Mouse (Mus musculus) lung, adult 2 months (tissue): ENCODE results near the gene Mmrn2. TPM values are rescaled to one million over a fixed set of nuclear protein-coding genes. Genes with fewer than 3 reads are reported as not detected.
"Not testable (repeated sequence)": the region's sequence is repeated elsewhere in the genome, so short reads cannot be mapped to it uniquely, and the experiment has no call there.

Experiments
- DNase-seq: peaks from one replicate; pipeline ENCODE4 v3.0.0; 2022
- H3K4me1 ChIP-seq: fragments of 200-500 bp; 2 replicates; pipeline ENCODE4 v1.6.1; 2011; ENCODE audit warnings: low read length; ENCODE audit not compliant: control insufficient read depth, insufficient read depth
- H3K4me3 ChIP-seq: fragments of 200-500 bp; replicated peaks from 2 replicates; pipeline ENCODE3; 2011; ENCODE audit warnings: low read depth, mild to moderate bottlenecking, control low read depth, low read length; ENCODE audit errors: extremely low read depth
- CTCF ChIP-seq: fragments of 200-500 bp; IDR thresholded peaks from 2 replicates; pipeline ENCODE4 v1.5.1; 2011; ENCODE audit warnings: mild to moderate bottlenecking, low read length, control low read depth; ENCODE audit not compliant: insufficient read depth
- POLR2A ChIP-seq: fragments of 200-500 bp; IDR thresholded peaks from 2 replicates; pipeline ENCODE4 v1.6.1; 2011; ENCODE audit warnings: low read depth, mild to moderate bottlenecking, control low read depth, low read length, borderline replicate concordance; ENCODE audit errors: extremely low read depth
- WGBS: fragments of 180-500 bp; shearing (Covaris S2); methylation state at CpG from one replicate; pipeline ENCODE4 v1.1.7; 2018; 5-methylcytosine and 5-hydroxymethylcytosine counted together
- polyA plus RNA-seq: library from polyadenylated mRNA; depleted of rRNA; stranded (reverse); fragments of >200 nt; gene quantifications from 2 replicates; pipeline ENCODE4 v1.2.3, GENCODE M21; 2012

The Mmrn2 gene
- polyA plus RNA-seq, 1 experiment = 22.2 TPM

DNA sequence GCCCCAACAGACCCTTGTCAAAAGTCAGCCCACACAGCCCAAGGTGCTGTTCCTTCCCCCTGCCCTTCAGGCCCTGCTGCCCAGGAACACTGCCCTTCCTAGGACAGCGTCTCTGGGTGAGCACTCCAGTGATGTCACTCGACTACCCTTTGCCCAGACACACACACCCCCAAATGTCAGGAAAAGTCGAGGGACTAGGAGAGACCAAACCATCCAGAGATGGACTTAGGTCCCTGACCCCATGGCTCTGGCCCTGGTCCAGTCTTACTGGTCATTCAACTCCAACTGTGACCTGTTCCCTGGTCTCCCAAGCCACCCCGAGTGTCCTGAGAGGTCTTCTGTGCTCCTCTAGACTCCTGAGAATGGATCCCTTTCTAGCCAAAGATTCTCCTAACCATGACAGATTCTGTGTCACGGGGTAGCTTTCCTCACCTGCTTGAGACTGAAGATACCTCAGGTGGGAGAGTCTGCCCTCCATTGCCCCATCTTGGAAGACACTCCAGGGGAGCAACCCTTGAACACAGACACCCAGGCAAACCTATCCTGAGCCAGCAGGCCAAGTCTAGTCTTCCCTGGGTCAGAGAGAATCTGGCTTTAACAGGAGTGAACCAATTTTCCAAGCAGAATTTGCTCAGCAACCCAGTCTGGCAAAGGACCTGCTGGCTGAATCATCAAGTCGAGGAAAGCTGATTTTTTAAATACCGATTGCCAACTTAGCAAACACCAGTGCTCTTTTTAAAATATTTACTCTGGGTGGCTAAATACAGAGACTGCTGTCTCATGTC lies 17.4 kb upstream of the Mmrn2 start:
- TF ChIP-seq POLR2A = no peak
- TF ChIP-seq CTCF = no peak
- 61% methylated on average over 7 of the region's 7 CpGs for WGBS
- no peak overlapping the region for H3K4me3 ChIP-seq
- 0 out of 2 replicates have a peak, but pooled peaks cover 2% of the 10 kb centered on the region for H3K4me1 ChIP-seq
- no peak for DNase-seq

DNA sequence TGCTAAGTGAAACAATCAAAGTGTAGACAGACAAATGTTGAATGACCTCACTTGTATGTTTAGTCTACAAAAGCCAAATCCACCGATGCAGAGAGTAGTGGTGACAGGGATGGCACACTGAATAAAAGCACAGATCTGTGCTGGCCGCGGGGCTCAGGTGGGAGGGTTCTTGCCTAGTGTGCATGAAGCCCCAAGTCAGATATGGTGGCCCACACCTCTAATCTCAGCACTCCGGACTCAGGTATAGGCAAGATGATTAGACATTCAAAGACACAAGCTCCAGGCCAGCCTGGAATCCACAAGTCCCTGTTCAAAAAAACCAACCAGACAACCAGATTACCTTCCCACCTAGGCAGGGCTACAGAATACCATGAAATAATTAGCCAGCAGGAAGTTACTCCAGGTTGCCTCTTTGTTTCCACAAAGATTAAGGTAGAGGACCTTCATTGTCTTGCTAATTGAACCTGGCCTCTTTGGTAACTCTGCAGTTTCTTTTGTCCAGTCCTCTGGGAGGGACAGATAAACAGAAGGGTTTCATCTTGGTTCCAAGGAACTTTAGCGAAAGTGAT lies 15.5 kb upstream of the Mmrn2 start:
- no peak for TF ChIP-seq POLR2A
- TF ChIP-seq CTCF = no peak
- 0 out of 2 replicates have a peak, but pooled peaks cover 3% of the 10 kb centered on the region for H3K4me1 ChIP-seq
- DNase-seq = no peak
- H3K4me3 ChIP-seq = no peak overlapping the region
- WGBS = 48% methylated on average over 5 of the region's 5 CpGs

DNA sequence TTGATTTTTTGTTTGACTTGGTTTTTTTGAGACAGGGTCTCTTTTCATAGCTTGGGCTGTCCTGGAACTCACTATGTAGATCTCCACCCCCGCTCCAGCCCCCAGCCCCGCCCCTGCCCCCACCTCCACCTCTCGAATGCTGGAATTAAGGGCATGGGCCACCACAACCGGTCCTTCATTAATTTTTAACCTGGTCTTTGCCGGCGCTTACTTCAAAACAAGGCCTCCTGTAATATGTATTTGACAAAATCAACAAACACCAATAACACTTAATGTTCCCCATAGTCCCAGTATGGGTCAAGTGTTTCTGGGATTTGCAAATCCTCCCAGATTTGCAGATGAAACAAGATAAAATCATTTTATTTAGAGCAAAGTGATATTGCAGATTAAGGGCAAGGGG lies 15.0 kb upstream of the Mmrn2 start:
- TF ChIP-seq CTCF = no peak
- no peak for TF ChIP-seq POLR2A
- DNase-seq = no peak
- 61% methylated on average over 6 of the region's 6 CpGs for WGBS
- Histone ChIP-seq H3K4me3 (no peak overlapping the region), H3K4me1 (0 out of 2 replicates have a peak, but pooled peaks cover 3% of the 10 kb centered on the region)

DNA sequence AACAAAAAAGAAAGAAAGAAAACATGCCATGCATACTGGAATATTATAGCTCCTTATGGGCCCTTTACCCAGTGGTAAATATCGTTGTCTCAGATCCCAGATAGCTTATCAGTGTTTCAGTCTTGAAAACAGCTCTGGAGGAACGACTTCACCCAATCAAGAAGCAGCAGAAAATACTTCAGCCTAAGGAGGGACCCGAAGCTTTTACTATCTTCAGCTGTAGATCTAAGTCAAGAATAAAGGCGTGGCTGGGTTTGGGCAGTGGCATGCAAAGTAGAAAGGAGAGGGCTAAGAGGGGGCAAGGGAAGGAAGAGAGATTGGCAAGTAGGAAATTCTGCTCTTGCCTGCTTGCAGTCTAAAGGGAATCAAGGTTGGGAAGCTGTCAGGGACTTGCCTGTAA lies 13.1 kb upstream of the Mmrn2 start:
- 0 out of 2 replicates have a peak, but pooled peaks cover 3% of the 10 kb centered on the region for H3K4me1 ChIP-seq
- WGBS = 48% methylated on average over 4 of the region's 4 CpGs
- DNase-seq = no peak
- TF ChIP-seq POLR2A (no peak), CTCF (no peak)
- no peak overlapping the region for H3K4me3 ChIP-seq

GRCm38 (mm10) chr14:34362726-34363445 lies 12.4 kb upstream of the Mmrn2 start:
- WGBS = 33% methylated on average over 18 of the region's 18 CpGs
- DNase-seq = peak; percentile 66
- peak; percentile 86 for TF ChIP-seq CTCF
- TF ChIP-seq POLR2A = no peak

GRCm38 (mm10) chr14:34363490-34364253 lies 11.6 kb upstream of the Mmrn2 start:
- TF ChIP-seq POLR2A (peak; percentile 65; the same call in 1 of the 2 replicates), CTCF (peak; percentile 25; the same call in 1 of the 2 replicates)
- 5% methylated on average over 32 of the region's 32 CpGs for WGBS
- Histone ChIP-seq H3K4me1 (0 out of 2 replicates have a peak, but pooled peaks cover 3% of the 10 kb centered on the region), H3K4me3 (peak overlapping the region; percentile 71)
- DNase-seq = peak; percentile 72

More at GRCm38 (mm10) chr14:34362726-34363445, 12.4 kb upstream of the Mmrn2 start:
- Histone ChIP-seq H3K4me1 (0 out of 2 replicates have a peak, but pooled peaks cover 3% of the 10 kb centered on the region), H3K4me3 (peak overlapping the region; percentile 71)

- DNase-seq, H3K4me1 ChIP-seq: not testable (repeated sequence)
- peak overlapping the region; percentile 71 for H3K4me3 ChIP-seq
- 86% methylated on average over 15 of the region's 15 CpGs for WGBS
These were observed 10.8 kb upstream of the Mmrn2 start for GRCm38 (mm10) chr14:34364254-34365146.

DNA sequence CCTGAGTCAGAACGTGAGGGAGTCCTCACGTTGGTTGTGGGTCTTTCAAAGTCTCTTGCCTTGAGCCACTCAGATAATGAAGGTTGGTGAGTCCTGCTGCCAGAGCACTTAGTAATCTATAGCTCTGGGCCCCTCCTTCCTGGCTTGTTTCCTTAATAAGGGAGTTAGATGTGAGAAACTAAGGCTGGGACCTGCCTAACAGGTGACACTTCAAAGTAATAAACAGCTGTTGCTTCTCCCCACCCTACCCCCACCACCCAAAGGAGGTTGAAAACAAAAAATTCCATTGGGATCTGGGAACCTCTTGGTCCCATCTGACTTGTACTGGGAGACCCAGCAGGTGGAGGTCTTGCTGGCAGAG lies 10.1 kb upstream of the Mmrn2 start:
- TF ChIP-seq CTCF (no peak), POLR2A (no peak)
- Histone ChIP-seq H3K4me1 (0 out of 2 replicates have a peak, but pooled peaks cover 3% of the 10 kb centered on the region), H3K4me3 (no peak overlapping the region)
- DNase-seq = no peak
- WGBS = 97% methylated on average over 2 of the region's 2 CpGs

DNA sequence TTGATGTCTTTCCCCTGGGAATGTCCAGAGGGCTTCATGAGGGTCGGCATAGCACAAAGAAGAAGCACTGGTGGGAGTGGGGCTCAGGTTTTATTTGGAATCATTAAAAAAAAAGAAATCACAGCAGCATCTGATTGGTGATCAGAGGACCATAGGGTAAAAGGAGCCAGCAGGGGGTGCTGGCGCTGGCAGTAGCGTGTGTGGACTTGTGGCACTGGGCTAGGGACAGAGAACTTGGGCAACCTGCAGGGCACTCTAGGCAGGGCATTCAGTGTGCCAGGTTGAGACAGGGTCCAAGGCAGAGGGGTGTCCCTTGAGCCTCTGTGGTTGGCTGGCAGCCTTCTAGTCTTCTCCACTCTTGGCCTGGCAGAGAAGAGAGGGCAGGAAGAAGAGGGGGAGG lies 5.1 kb upstream of the Mmrn2 start:
- WGBS = 69% methylated on average over 3 of the region's 3 CpGs
- DNase-seq = no peak
- H3K4me1 ChIP-seq = peaks cover 3% of the 10 kb centered on the region; the same call in 1 of the 2 replicates
- TF ChIP-seq CTCF (0 out of 2 replicates have a peak, but pooled peaks have one; percentile 14), POLR2A (no peak)
- H3K4me3 ChIP-seq = no peak overlapping the region
